Mouse (Mus musculus) embryo, embryonic 9.5 days (tissue): Measurements from ENCODE around the gene Fam20a.

Experiments
- DNase-seq: peaks from one replicate; pipeline ENCODE4 v3.0.0-alpha.2; 2017; ENCODE audit errors: extremely low spot score

The Fam20a gene

GRCm38 (mm10) chr11:109653201-109653600, 68.9 kb downstream of the Fam20a start:
- DNase-seq = no peak

- no peak for DNase-seq
Measured at GRCm38 (mm10) chr11:109652505-109652904, 69.6 kb downstream of the Fam20a start.

DNA sequence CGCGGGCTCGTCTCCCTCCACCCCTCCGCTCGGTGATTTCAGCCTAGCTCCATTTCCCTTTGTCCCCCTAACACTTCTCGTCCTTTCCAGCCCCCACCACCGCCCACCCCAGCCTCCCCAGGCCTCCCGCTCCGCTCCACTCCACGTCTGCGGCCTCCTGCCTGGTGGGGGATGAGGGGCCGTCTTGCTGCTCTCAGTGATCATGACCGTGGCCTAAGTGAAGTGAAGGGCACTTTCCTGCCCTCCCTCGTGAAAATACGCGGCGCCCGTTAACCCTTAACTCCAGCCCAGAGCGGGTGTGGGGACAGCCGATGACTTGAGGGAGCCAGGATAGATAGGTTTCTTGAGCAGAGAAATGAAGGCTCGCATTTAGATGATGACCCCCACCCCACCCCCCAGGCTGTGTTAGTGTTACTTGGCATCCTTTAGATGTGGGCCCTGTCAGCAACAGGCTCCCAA, 70.5 kb downstream of the Fam20a start:
- DNase-seq = peak; percentile 56

GRCm38 (mm10) chr11:109650788-109651565, 71.1 kb downstream of the Fam20a start:
- peak; percentile 90 for DNase-seq

DNA sequence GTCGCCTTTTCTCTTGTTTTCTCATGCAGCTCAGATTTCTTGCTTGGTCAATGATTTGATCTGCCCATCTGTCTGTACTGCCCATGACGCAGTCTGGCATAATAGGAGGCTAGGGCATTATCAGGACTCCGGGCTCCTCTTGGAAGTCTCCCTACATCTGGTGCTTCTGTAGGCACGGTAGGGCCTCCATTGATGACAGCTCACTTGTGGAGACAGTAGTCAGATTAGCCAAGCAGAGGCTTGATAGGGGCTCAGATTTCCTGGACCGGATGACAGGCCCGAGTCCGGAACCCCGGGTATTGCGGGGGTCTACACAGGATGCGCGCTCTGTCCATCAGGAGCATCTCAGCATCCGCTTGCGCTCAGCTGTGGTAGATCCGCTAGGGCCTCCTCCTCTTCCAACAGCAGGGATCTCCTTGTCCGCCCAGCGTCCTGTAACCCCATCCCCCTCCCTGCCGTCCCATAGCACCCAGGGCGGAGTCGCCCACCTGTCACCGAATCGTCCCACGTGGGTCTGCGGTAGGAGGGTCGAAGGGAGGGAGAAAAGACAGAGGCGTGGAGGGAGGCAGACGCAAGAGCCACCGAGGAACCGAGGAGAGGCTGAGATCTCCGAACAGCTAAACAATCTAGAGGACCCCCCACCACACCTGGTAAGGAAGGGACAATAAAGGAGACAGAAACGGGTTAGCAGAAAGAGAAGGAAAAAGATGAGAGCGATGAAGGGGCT, 71.9 kb downstream of the Fam20a start:
- peak; percentile 80 for DNase-seq

- DNase-seq = no peak
Measured at GRCm38 (mm10) chr11:109649206-109649605, 72.9 kb downstream of the Fam20a start, which contains the start of gene Prkar1a. Prkar1a (plus strand) TSS chr11:109649405.

DNA sequence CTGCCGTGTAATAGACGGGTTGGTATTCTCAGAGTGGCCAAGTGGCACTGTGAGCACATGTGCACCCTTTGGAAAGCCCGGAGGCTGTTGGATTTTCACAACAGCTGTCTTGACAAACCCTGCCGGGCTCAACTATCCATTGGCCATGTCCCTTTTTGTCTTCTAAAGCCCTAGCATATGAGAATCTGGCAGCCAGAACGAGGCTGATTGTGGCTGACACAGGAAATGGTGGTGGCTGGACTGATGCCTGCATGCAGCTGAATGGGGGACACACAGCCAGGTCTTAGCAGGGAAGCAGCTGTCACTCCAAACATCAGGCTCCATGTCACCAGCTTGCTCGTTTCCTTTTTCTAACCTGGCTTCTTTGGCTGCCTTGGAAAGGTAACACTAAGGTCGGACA, 73.6 kb downstream of the Fam20a start:
- DNase-seq = no peak

GRCm38 (mm10) chr11:109641498-109642222, 80.4 kb downstream of the Fam20a start:
- no peak for DNase-seq

DNA sequence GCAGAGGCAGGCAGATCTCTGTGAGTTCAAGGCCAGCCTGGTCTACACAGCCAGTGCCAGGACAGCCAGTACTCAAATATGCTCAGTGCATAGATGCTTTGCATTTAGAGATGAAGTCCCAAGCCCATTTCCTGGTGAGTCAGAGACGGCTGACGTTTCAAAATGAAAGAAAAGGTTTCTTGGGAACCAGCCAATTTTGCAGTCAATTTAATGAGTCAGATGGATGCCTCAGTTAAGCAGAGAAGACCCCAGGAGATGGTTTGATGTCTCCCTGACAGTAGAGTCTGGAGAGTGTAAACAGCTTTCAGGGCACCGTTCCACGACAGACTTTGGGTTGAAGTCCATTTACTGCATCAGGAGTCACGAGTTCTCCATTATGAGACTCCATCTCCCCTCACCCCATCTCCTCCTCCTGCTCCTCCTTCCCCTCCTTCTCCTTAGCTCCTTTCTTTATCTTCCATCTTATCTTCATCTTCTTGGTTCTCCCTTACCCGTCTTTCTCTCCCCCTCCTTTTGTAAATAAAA, 86.1 kb downstream of the Fam20a start:
- no peak for DNase-seq

DNA sequence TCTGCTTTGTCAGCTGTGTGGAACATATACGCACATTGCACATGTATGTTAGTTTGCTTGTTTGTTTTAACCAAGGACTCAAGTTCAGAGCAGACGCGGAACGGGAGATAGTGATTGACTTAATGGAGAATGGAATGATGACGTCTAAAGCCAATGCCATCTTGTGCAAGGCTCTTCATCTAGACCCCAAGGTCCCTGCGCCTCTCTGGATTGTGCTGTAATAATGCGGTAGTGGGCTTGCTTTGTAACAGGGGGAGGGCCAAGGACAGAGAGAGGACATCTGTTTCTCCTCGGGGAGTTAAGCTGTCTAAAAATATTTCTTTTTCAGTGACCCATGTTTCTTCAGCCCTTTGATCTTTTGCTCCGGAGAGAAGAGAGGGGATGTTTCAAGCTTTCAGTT, 87.2 kb downstream of the Fam20a start:
- no peak for DNase-seq

DNA sequence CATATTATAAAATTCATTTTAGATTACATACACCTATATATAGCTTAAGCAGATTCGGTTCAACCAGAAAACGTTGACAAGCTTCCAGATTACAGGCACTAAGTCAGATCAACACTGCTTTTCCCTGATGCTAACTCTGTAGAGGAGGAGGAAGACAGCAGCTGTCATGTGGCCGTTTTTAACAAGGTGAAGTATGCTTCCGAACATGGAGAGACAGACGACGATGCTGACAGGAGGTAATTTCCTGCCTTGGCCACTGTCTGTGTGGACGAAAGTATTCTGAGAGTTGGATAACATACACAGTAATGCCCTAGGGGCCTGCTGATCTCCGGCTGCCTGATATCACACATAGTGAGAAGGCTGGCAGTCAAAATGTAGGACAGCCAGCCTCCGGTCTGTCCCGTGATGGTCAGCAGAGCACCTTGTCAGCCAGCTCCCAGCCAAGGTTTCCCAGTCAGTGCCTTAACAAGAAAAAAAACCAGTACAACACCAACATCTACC, 93.0 kb downstream of the Fam20a start:
- DNase-seq = no peak

- DNase-seq = no peak
Measured at GRCm38 (mm10) chr11:109628099-109628498, 94.0 kb downstream of the Fam20a start.

GRCm38 (mm10) chr11:109627648-109628047, 94.4 kb downstream of the Fam20a start:
- no peak for DNase-seq

GRCm38 (mm10) chr11:109623238-109623637, 98.8 kb downstream of the Fam20a start:
- DNase-seq = no peak

- DNase-seq = peak; percentile 29
Measured at GRCm38 (mm10) chr11:109622518-109623037, 99.5 kb downstream of the Fam20a start.

DNA sequence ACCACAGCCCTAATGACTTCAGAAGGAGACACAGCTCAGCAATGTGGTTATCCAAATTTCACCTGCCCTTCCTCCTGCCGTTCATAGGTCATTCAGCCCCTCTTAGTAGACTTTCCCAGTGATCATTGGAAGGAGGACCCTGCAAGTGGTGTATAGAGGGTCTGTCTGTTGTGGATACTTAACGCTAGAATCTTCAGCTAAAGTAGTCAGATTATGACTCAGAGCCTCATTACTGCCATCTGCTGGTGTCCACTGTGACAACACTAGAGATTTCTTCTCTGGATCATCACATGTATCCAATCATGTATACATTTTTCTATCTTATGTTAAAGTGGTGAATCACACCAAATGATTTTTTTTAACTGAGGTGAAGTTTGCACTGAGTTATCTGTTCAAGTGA, 100.9 kb downstream of the Fam20a start:
- peak; percentile 47 for DNase-seq

DNA sequence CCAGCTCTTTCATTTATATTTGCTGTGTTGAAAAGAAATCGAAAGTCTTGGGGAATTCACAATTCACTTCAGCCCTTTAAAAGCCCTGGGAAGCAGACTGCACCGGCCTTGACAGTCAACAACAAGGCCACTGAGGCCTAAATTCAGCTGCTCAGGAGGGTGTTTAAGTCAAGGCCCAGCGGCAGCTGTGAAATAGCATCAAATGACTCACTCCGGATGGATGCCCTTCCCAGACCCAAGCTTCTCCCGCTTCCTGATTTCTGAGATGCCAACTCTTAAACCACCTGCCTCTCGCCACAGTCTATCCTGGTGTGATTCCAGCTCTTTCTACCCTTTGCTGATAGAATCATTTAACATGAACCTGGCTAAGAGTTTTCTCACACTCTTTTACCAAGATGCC, 101.7 kb downstream of the Fam20a start:
- no peak for DNase-seq
